Mouse (Mus musculus): ENCODE results near the gene Uhrf1. TPM values are rescaled to one million over a fixed set of nuclear protein-coding genes. Genes with fewer than 3 reads are reported as not detected.

Uhrf1 gene
- polyA plus RNA-seq, 1 experiment from 2014 or later: 138 TPM

Other genes starting within 250 kb of the Uhrf1 start
- 43.2 and 48.4 TPM in 2 replicates for gene Ubxn6, start 228.3 kb upstream of the Uhrf1 start, polyA plus RNA-seq (2014; fragmentation: Nextera tagmentation; extraction: Ambion mirVana)
- gene Hdgfl2, start 223.7 kb upstream of the Uhrf1 start, polyA plus RNA-seq (2014; fragmentation: Nextera tagmentation; extraction: Ambion mirVana): 104 and 121 TPM in 2 replicates
- 0.05 and 0.07 TPM in 2 replicates for gene Plin4, start 193.5 kb upstream of the Uhrf1 start, polyA plus RNA-seq (2014; fragmentation: Nextera tagmentation; extraction: Ambion mirVana)
- gene Plin5, start 185.7 kb upstream of the Uhrf1 start, polyA plus RNA-seq (2014; fragmentation: Nextera tagmentation; extraction: Ambion mirVana): 0.07 TPM in 1 of 2 replicates, not detected in the other
- gene Lrg1, start 181.3 kb upstream of the Uhrf1 start, polyA plus RNA-seq (2014; fragmentation: Nextera tagmentation; extraction: Ambion mirVana): 0.15 TPM in 1 of 2 replicates, not detected in the other
- 1.9 TPM in 2 replicates for gene Sema6b, start 163.0 kb upstream of the Uhrf1 start, polyA plus RNA-seq (2014; fragmentation: Nextera tagmentation; extraction: Ambion mirVana)
- gene Tnfaip8l1, start 140.8 kb upstream of the Uhrf1 start, polyA plus RNA-seq (2014; fragmentation: Nextera tagmentation; extraction: Ambion mirVana): 5.8 and 7.7 TPM in 2 replicates
- gene Mydgf, start 119.4 kb upstream of the Uhrf1 start, polyA plus RNA-seq (2014; fragmentation: Nextera tagmentation; extraction: Ambion mirVana): 52.3 and 57.7 TPM in 2 replicates
- 29.5 and 33.8 TPM in 2 replicates for gene Dpp9, start 84.4 kb upstream of the Uhrf1 start, polyA plus RNA-seq (2014; fragmentation: Nextera tagmentation; extraction: Ambion mirVana)
- gene Fem1a, start 46.5 kb upstream of the Uhrf1 start, polyA plus RNA-seq (2014; fragmentation: Nextera tagmentation; extraction: Ambion mirVana): 12.6 and 12.7 TPM in 2 replicates
- 1.7 and 2.6 TPM in 2 replicates for gene Ticam1, start 26.5 kb upstream of the Uhrf1 start, polyA plus RNA-seq (2014; fragmentation: Nextera tagmentation; extraction: Ambion mirVana)
- gene Plin3, start 10.4 kb upstream of the Uhrf1 start, polyA plus RNA-seq (2014; fragmentation: Nextera tagmentation; extraction: Ambion mirVana): 27.5 and 34.0 TPM in 2 replicates
- not detected in 2 replicates for gene Arrdc5, start 3.0 kb upstream of the Uhrf1 start, polyA plus RNA-seq (2014; fragmentation: Nextera tagmentation; extraction: Ambion mirVana)
- gene Kdm4b, start 22.7 kb downstream of the Uhrf1 start, polyA plus RNA-seq (2014; fragmentation: Nextera tagmentation; extraction: Ambion mirVana): 33.3 and 39.6 TPM in 2 replicates
- 115 and 125 TPM in 2 replicates for gene Ptprs, start 173.2 kb downstream of the Uhrf1 start, polyA plus RNA-seq (2014; fragmentation: Nextera tagmentation; extraction: Ambion mirVana)
- not detected in 2 replicates for gene Znrf4, start 209.1 kb downstream of the Uhrf1 start, polyA plus RNA-seq (2014; fragmentation: Nextera tagmentation; extraction: Ambion mirVana)

Data from midbrain, embryonic 11.5 days (tissue).